In the genomic region with DNA sequence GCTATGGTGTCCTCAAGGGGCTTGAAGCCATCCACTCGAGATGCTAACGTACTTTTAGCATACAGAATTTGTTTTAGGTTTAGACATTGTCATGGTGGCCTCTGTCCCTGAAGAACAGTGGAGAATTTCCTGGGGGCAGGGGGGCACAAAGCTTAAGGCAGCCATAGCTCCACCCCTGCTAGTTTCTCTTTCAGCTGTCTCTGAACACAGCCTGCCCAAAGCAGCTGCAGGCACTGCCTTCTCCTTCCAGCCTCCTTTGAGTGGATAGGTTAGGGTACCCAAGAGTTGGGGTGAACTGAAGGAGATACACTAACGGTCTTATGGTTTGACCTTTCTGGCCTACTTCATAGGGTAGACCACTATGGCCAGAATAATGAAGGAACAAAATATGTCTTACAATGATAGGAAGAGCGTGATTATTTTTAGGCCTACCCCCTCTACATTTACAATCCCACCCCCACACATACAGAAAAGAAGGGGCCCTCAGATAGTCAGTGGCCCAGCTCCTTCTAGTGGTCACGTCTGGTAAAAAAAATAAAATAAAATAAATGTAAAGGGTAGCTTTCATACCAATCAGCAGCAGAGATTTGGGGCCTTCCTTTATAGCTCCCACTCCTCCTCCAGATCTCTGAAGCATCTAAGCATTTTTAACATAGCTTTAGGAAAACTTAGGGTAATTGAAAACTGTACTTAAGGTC, we compare ENCODE assay signal across 22 mouse cellular contexts. TPM values are rescaled to one million over a fixed set of nuclear protein-coding genes. Genes with fewer than 3 reads are reported as not detected.
DNase-seq lines count a peak whose midpoint lies in the region; ATAC-seq and TF ChIP-seq lines count a peak whose summit lies in the region.
"Had no signal": no experiment of that assay in that cellular context is flagged by ENCODE, and none has a peak within 500 bp of the region (broad histone marks: within the 10 kb centered on the region; RNA-seq: fewer than 3 reads in every experiment).

No protein-coding gene starts in this region.

- H3K79me2 ChIP-seq in MEL (ENCODE audit: control insufficient read depth, insufficient read depth, low read length, poor library complexity), result no peaks in the 10 kb centered on the region

- WGBS in forebrain, postnatal 0 days, result 66% methylated on average over 5 of the region's 5 CpGs
- WGBS in forebrain, embryonic 10.5 days, result 68% methylated on average over 5 of the region's 5 CpGs
- 39% methylated on average over 5 of the region's 5 CpGs for WGBS in olfactory bulb, adult 2 months

- no peak overlapping the region for H3K4me3 ChIP-seq in forebrain, postnatal 0 days (ENCODE audit: low read depth, low read length)
- H3K4me3 ChIP-seq in forebrain, embryonic 10.5 days, result no peak overlapping the region
- no peak overlapping the region for H3K4me3 ChIP-seq in left cerebral cortex, adult 2 months
- H3K4me3 ChIP-seq in MEL (ENCODE audit: control insufficient read depth in 1 of 2, insufficient read depth in 1 of 2, low read depth in 2 of 2, low read length in 2 of 2), result no peak overlapping the region
- no peak overlapping the region for H3K4me3 ChIP-seq in olfactory bulb, adult 2 months (ENCODE audit: insufficient read depth, low read depth, low read length)
- H3K4me3 ChIP-seq: embryonic facial prominence, embryonic 10.5 days; heart, adult 2 months; hindbrain, embryonic 12.5 days; limb, embryonic 15.5 days; lung, embryonic 15.5 days; midbrain, embryonic 13.5 days; neural tube, embryonic 12.5 days had no signal

- peaks cover 25% of the 10 kb centered on the region for H3K4me1 ChIP-seq in forebrain, postnatal 0 days (ENCODE audit: insufficient read depth)
- peaks cover 65% of the 10 kb centered on the region for H3K4me1 ChIP-seq in forebrain, embryonic 10.5 days
- peaks cover 7 to 14% of the 10 kb centered on the region in 2 experiments; a peak in 3 of 4 replicates for H3K4me1 ChIP-seq in MEL (ENCODE audit: control insufficient read depth in 1 of 2, insufficient read depth in 2 of 2, low read length in 2 of 2)
- H3K4me1 ChIP-seq in olfactory bulb, adult 2 months (ENCODE audit: control insufficient read depth, insufficient read depth, low read length), result peaks cover 22% of the 10 kb centered on the region

- no peak for TF ChIP-seq EP300 in MEL (IDR thresholded peaks at IDR 0.05; ENCODE audit: low read depth in 1 of 2, low read length in 2 of 2)

- intact Hi-C loops in left cerebral cortex, adult 2 months (cut with DNase I), result loop anchor here (2.0 kb wide), 1 partner anchor 70 kb away; no protein-coding TSS in a partner anchor

- H3K27ac ChIP-seq in forebrain, postnatal 0 days (ENCODE audit: low read depth, low read length), result no peak overlapping the region
- H3K27ac ChIP-seq in forebrain, embryonic 10.5 days, result no peak overlapping the region
- peak overlapping the region; percentile 66 for H3K27ac ChIP-seq in left cerebral cortex, adult 2 months
- H3K27ac ChIP-seq in MEL (ENCODE audit: control insufficient read depth, low read depth, low read length), result no peak overlapping the region
- peak overlapping the region; percentile 16; the same call in 1 of the 2 replicates for H3K27ac ChIP-seq in olfactory bulb, adult 2 months (ENCODE audit: insufficient read depth, low read depth, low read length)
- H3K27ac ChIP-seq: embryonic facial prominence, embryonic 10.5 days; heart, adult 2 months; hindbrain, embryonic 12.5 days; limb, embryonic 15.5 days; liver, embryonic 14.5 days; lung, embryonic 15.5 days; midbrain, embryonic 13.5 days; neural tube, embryonic 12.5 days had no signal

- no peaks in the 10 kb centered on the region for H3K9me3 ChIP-seq in forebrain, postnatal 0 days (ENCODE audit: low read length)
- no peaks in the 10 kb centered on the region for H3K9me3 ChIP-seq in forebrain, embryonic 10.5 days
- no peaks in the 10 kb centered on the region for H3K9me3 ChIP-seq in MEL (replicated peaks; ENCODE audit: insufficient read depth, low read length)
- H3K9me3 ChIP-seq: embryonic facial prominence, embryonic 10.5 days; hindbrain, embryonic 12.5 days; limb, embryonic 15.5 days; lung, embryonic 15.5 days; midbrain, embryonic 13.5 days; neural tube, embryonic 12.5 days had no signal

- 0 out of 2 replicates have a peak, but pooled peaks have one; percentile 36 for TF ChIP-seq CTCF in forebrain, postnatal 0 days (IDR thresholded peaks at IDR 0.05; ENCODE audit: low read depth)
- TF ChIP-seq CTCF in left cerebral cortex, adult 2 months (IDR thresholded peaks at IDR 0.05), result peak; percentile 40
- peak in 1 of 3 experiments; percentile 17; a peak in 1 of 6 replicates for TF ChIP-seq CTCF in MEL (IDR thresholded peaks at IDR 0.05 in 2 of 3, conservative IDR thresholded peaks at IDR 0.05 in 1 of 3; ENCODE audit: control insufficient read depth in 1 of 3, insufficient read depth in 1 of 3, low read depth in 2 of 3, low read length in 3 of 3, poor library complexity in 1 of 3, severe bottlenecking in 1 of 3)
- TF ChIP-seq CTCF in olfactory bulb, adult 2 months (IDR thresholded peaks at IDR 0.05; ENCODE audit: insufficient read depth, low read depth, low read length), result no peak

- DNase-seq in forebrain, postnatal 0 days, result no peak
- DNase-seq in forebrain, embryonic 10.5 days (ENCODE audit: extremely low spot score, low spot score), result no peak
- no peak for DNase-seq in left cerebral cortex, adult 2 months (ENCODE audit: extremely low spot score in 1 of 2, low spot score in 2 of 2)
- DNase-seq in left cerebral cortex, adult 8-10 months (ENCODE audit: low spot score in 2 of 2), result no peak
- DNase-seq in MEL (ENCODE audit: low read depth, low spot score), result no peak
- no peak for DNase-seq in spleen, postnatal 14 days (ENCODE audit: low spot score in 2 of 2)
- DNase-seq: adrenal gland, postnatal 14 days; gastrocnemius, postnatal 25 days; heart, adult 2 months; kidney, adult 8-10 months; kidney, postnatal 14 days; left cerebral cortex, postnatal 4 days; thymus, postnatal 25 days had no signal

- TF ChIP-seq RAD21 in MEL (IDR thresholded peaks at IDR 0.05; ENCODE audit: low read depth, low read length), result peak; percentile 25

- no peak overlapping the region for H3K4me2 ChIP-seq in forebrain, postnatal 0 days (ENCODE audit: low read depth)
- H3K4me2 ChIP-seq: hindbrain, embryonic 12.5 days; limb, embryonic 15.5 days; lung, embryonic 15.5 days; midbrain, embryonic 13.5 days; neural tube, embryonic 12.5 days had no signal

- ATAC-seq in forebrain, postnatal 0 days, result no peak
- ATAC-seq: inflammation-experienced regulatory T-cells, adult 6 months; midbrain, embryonic 13.5 days had no signal

- no peak overlapping the region for H3K9ac ChIP-seq in forebrain, postnatal 0 days
- H3K9ac ChIP-seq in MEL (ENCODE audit: control insufficient read depth, low read depth, low read length, poor library complexity, severe bottlenecking), result no peak overlapping the region
- H3K9ac ChIP-seq: hindbrain, embryonic 12.5 days; limb, embryonic 15.5 days; liver, embryonic 14.5 days; lung, embryonic 15.5 days; midbrain, embryonic 13.5 days; neural tube, embryonic 12.5 days had no signal

- H3K36me3 ChIP-seq in forebrain, postnatal 0 days (ENCODE audit: insufficient read depth), result no peaks in the 10 kb centered on the region
- no peaks in the 10 kb centered on the region for H3K36me3 ChIP-seq in forebrain, embryonic 10.5 days (replicated peaks)
- peaks cover 0 to 3% of the 10 kb centered on the region in 2 experiments; a peak in 2 of 4 replicates for H3K36me3 ChIP-seq in MEL (ENCODE audit: control insufficient read depth in 1 of 2, insufficient read depth in 2 of 2, low read length in 2 of 2)
- H3K36me3 ChIP-seq: embryonic facial prominence, embryonic 10.5 days; hindbrain, embryonic 12.5 days; limb, embryonic 15.5 days; lung, embryonic 15.5 days; midbrain, embryonic 13.5 days; neural tube, embryonic 12.5 days had no signal

- no peaks in the 10 kb centered on the region for H3K27me3 ChIP-seq in forebrain, postnatal 0 days (ENCODE audit: insufficient read depth, low read length)
- peaks cover 94% of the 10 kb centered on the region for H3K27me3 ChIP-seq in forebrain, embryonic 10.5 days (ENCODE audit: poor library complexity, severe bottlenecking)
- H3K27me3 ChIP-seq in MEL (ENCODE audit: control insufficient read depth in 1 of 2, insufficient read depth in 2 of 2, low read length in 2 of 2), result no peaks in the 10 kb centered on the region
- H3K27me3 ChIP-seq: midbrain, embryonic 13.5 days; neural tube, embryonic 12.5 days had no signal

- no peak for TF ChIP-seq POLR2A in MEL (IDR thresholded peaks at IDR 0.05; ENCODE audit: control insufficient read depth in 1 of 2, insufficient read depth in 1 of 2, low read depth in 1 of 2, low read length in 2 of 2, poor library complexity in 1 of 2)
- no peak for TF ChIP-seq POLR2A in olfactory bulb, adult 2 months (IDR thresholded peaks at IDR 0.05; ENCODE audit: insufficient read depth, low read depth, low read length)

TF ChIP-seq in MEL, 35 proteins besides CTCF, POLR2A, EP300 and RAD21 (continues in another document):
- TF ChIP-seq MXI1 (IDR thresholded peaks at IDR 0.05; ENCODE audit: low read depth, low read length) (no peak), MAZ (IDR thresholded peaks at IDR 0.05; ENCODE audit: low read depth, low read length) (no peak), TBP (IDR thresholded peaks at IDR 0.05; ENCODE audit: low read depth, low read length) (no peak)

RNA-seq across cellular contexts. Expression of a gene that starts 3.1 kb away (rescaled TPM):
- total RNA-seq in forebrain, postnatal 0 days (2014; rRNA removed), result 75.6 and 76.0 TPM in 2 replicates
- 18.1 and 27.4 TPM in 2 replicates for polyA plus RNA-seq in forebrain, postnatal 0 days (2015; fragmentation: Nextera tagmentation; extraction: Ambion mirVana)
- 6.5 and 6.6 TPM in 2 replicates for polyA plus RNA-seq in forebrain, embryonic 10.5 days (2016; fragmentation: Nextera tagmentation; extraction: Ambion mirVana)
- total RNA-seq in left cerebral cortex, adult 2 months (2021), result 100 to 1,000 TPM; 610 to 673 TPM
- 100 to 1,000 TPM; 617 to 748 (median 671) TPM for total RNA-seq in left cerebral cortex, adult 8-10 months (2022)
- total RNA-seq in MEL (2012; rRNA removed), result 0.77 and 2.6 TPM in 2 replicates
- polyA plus RNA-seq in MEL (2012; ENCODE audit: insufficient read depth in 1 of 2, insufficient read length in 2 of 2, low read depth in 1 of 2, low replicate concordance in 2 of 2, missing spikeins in 1 of 2), result 1 to 10 TPM in 1 of 2 experiments, not detected in 1; 9.4 TPM
- polyA plus RNA-seq in olfactory bulb, adult 2 months (2012; ENCODE audit: insufficient read depth, insufficient read length, low replicate concordance, missing spikeins), result 93.5 and 210 TPM in 2 replicates

RNA-seq across cellular contexts. Expression of a gene that starts 21.3 kb away (rescaled TPM):
- total RNA-seq in forebrain, postnatal 0 days (2014; rRNA removed), result 154 and 183 TPM in 2 replicates
- 49.9 and 80.9 TPM in 2 replicates for polyA plus RNA-seq in forebrain, postnatal 0 days (2015; fragmentation: Nextera tagmentation; extraction: Ambion mirVana)
- polyA plus RNA-seq in forebrain, embryonic 10.5 days (2016; fragmentation: Nextera tagmentation; extraction: Ambion mirVana), result 134 and 144 TPM in 2 replicates
- 100 to 1,000 TPM; 148 to 170 TPM for total RNA-seq in left cerebral cortex, adult 2 months (2021)
- 100 to 1,000 TPM; 139 to 154 (median 147) TPM for total RNA-seq in left cerebral cortex, adult 8-10 months (2022)
- total RNA-seq in MEL (2012; rRNA removed), result 13.4 and 16.6 TPM in 2 replicates
- 100 to 1,000 TPM in 1 of 2 experiments, 10 to 100 TPM in 1; 37.3 to 160 TPM for polyA plus RNA-seq in MEL (2012; ENCODE audit: insufficient read depth in 1 of 2, insufficient read length in 2 of 2, low read depth in 1 of 2, low replicate concordance in 2 of 2, missing spikeins in 1 of 2)
- 272 TPM in 1 of 2 replicates, not detected in the other for polyA plus RNA-seq in olfactory bulb, adult 2 months (2012; ENCODE audit: insufficient read depth, insufficient read length, low replicate concordance, missing spikeins)

Comparison
In these comparisons a context has a peak if more than half of its experiments do, and no peak if none do; other contexts are left out.
1. H3K27ac ChIP-seq: peak in left cerebral cortex, adult 2 months (single experiment) and olfactory bulb, adult 2 months (single experiment); none in forebrain, postnatal 0 days (single experiment), forebrain, embryonic 10.5 days (single experiment) and MEL (single experiment).
2. RNA of a gene that starts 3.1 kb away (total RNA-seq): 617 to 748 TPM in left cerebral cortex, adult 8-10 months, 610 to 673 TPM in left cerebral cortex, adult 2 months and 75.6 to 76.0 TPM in forebrain, postnatal 0 days; 0.77 to 2.6 TPM in MEL; every median in the first group is over 10 times any median in the second.